Mouse (Mus musculus): Measurements from ENCODE around the gene Mettl18. TPM values are rescaled to one million over a fixed set of nuclear protein-coding genes. Genes with fewer than 3 reads are reported as not detected.

Mettl18 gene
- polyA plus RNA-seq (2014; fragmentation: Nextera tagmentation; extraction: Ambion mirVana) = 9.0 and 10.2 TPM in 2 replicates

DNA sequence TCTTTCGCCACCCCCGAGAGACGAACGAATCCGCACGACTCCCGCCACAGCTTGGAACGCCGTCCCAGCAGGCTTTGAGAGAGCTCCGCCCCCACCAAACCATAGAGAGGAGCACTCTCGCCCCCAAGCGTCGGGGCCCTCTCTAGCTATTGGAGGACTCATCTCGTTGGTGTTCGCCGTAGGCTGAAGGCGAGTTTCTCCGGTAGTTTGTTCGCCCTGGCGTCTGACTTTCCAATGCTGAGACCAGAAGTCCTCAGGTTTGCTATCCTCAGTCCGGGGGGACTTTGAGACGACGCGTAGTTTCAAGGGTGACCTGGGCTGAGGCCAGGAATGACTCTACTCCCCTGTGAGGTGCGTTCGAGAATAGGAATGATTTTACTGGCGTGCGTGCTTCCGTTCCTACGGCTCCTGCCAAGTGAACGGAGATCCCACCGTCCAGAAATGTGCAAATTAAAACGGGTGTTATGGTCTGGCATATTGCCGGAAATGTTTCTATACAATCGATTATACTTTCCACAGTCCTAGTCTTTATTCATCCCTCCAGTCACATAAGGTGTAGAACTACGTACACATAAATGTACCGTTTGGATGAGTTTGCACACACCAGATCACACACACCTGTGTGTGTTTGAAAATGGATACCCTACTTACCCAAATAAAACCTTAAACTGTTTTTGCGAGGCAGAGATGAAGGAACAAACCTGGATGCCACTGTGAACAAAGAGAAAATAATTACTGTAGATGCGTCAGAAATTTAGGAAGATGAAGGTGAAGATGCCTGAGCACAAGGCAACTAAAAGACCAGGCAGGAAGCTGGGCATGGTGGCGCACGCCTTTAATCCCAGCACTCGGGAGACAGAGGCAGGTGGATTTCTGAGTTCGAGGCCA, at the start of gene Mettl18, which contains the start of gene BC055324:
TSS of gene Mettl18 (plus strand) at position 169 of the 888 bp plus-strand sequence.
TSS of gene BC055324 (minus strand) at position 76 of the 888 bp plus-strand sequence.
- no peaks in the 10 kb centered on the region; the same call in 1 of the 2 replicates for H3K36me3 ChIP-seq (ENCODE audit: insufficient read depth)
- 3% methylated on average over 43 of the region's 43 CpGs for WGBS
- H3K4me2 ChIP-seq = peak within 1 kb of the TSS; percentile 79
- peak within 1 kb of the TSS; percentile 68 for H3K4me3 ChIP-seq (ENCODE audit: low read depth, low read length)
- H3K4me1 ChIP-seq (ENCODE audit: insufficient read depth) = no peaks in the 10 kb centered on the region
- ATAC-seq (ENCODE audit: insufficient read depth) (peak; percentile 98), DNase-seq (peak; percentile 97)
- no peaks in the 10 kb centered on the region for H3K27me3 ChIP-seq (ENCODE audit: insufficient read depth, low read length)
- peak within 1 kb of the TSS; percentile 85; the same call in 1 of the 2 replicates for H3K27ac ChIP-seq (ENCODE audit: low read depth)
- no peaks in the 10 kb centered on the region for H3K9me3 ChIP-seq (ENCODE audit: low read depth, low read length)
- H3K9ac ChIP-seq = peak within 1 kb of the TSS; percentile 84
- peak; percentile 33 for TF ChIP-seq CTCF (IDR thresholded peaks at IDR 0.05; ENCODE audit: low read depth)

DNA sequence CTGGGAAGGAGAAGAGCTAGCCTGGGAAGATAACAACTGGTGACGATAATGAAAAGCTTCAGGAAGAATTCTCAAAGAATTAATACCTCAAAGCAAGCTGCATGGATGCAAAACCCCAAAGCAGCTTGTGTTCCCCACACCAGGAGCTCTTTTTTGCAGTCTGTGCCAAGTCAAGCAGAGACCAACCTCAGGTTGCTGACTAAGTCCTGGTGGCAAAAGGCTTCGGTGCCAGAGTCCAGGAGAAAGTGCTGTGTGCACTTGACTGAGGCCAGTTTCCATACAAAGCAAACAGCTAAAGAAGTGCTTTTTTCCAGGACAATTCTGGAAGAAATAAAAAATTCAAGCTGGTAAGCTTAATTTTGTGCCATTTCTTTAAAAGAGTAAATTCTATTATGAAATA, 41.3 kb upstream of the Mettl18 start:
- ATAC-seq (ENCODE audit: insufficient read depth) (no peak), DNase-seq (no peak)
- no peaks in the 10 kb centered on the region for H3K9me3 ChIP-seq (ENCODE audit: low read depth, low read length)
- H3K4me3 ChIP-seq (ENCODE audit: low read depth, low read length) = no peak overlapping the region
- WGBS = 86% methylated on average over 2 of the region's 2 CpGs
- TF ChIP-seq CTCF (IDR thresholded peaks at IDR 0.05; ENCODE audit: low read depth) = no peak
- H3K4me2 ChIP-seq = no peak overlapping the region
- peaks cover 88% of the 10 kb centered on the region for H3K36me3 ChIP-seq (ENCODE audit: insufficient read depth)
- no peak overlapping the region for H3K27ac ChIP-seq (ENCODE audit: low read depth)
- H3K9ac ChIP-seq = no peak overlapping the region
- no peaks in the 10 kb centered on the region for H3K27me3 ChIP-seq (ENCODE audit: insufficient read depth, low read length)
- H3K4me1 ChIP-seq (ENCODE audit: insufficient read depth) = no peaks in the 10 kb centered on the region

DNA sequence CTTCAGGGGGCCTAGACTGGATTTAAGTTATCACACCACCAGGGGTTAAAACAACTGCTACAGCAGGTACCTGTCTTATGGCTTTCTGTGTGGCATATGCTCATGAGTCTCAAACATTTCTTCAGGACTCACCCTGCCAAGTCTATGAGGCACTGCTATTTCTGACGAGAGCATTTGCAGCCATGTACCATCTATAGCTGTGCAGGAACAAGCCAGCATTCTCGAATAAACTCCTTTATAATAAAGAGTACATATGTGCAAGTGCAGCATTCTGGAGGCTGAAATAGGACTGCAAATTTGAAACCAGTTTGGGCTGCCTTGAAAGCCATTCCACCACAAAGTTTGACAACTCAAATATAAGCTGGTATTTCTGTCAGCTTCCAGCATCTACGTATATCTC, 36.7 kb upstream of the Mettl18 start:
- ATAC-seq (ENCODE audit: insufficient read depth) (no peak), DNase-seq (no peak)
- Histone ChIP-seq H3K9ac (no peak overlapping the region), H3K27me3 (ENCODE audit: insufficient read depth, low read length) (no peaks in the 10 kb centered on the region), H3K4me1 (ENCODE audit: insufficient read depth) (no peaks in the 10 kb centered on the region), H3K9me3 (ENCODE audit: low read depth, low read length) (no peaks in the 10 kb centered on the region), H3K4me3 (ENCODE audit: low read depth, low read length) (no peak overlapping the region), H3K4me2 (no peak overlapping the region), H3K36me3 (ENCODE audit: insufficient read depth) (peaks cover 73% of the 10 kb centered on the region), H3K27ac (ENCODE audit: low read depth) (no peak overlapping the region)
- no peak for TF ChIP-seq CTCF (IDR thresholded peaks at IDR 0.05; ENCODE audit: low read depth)
- WGBS = 78% methylated on average over 3 of the region's 3 CpGs

DNA sequence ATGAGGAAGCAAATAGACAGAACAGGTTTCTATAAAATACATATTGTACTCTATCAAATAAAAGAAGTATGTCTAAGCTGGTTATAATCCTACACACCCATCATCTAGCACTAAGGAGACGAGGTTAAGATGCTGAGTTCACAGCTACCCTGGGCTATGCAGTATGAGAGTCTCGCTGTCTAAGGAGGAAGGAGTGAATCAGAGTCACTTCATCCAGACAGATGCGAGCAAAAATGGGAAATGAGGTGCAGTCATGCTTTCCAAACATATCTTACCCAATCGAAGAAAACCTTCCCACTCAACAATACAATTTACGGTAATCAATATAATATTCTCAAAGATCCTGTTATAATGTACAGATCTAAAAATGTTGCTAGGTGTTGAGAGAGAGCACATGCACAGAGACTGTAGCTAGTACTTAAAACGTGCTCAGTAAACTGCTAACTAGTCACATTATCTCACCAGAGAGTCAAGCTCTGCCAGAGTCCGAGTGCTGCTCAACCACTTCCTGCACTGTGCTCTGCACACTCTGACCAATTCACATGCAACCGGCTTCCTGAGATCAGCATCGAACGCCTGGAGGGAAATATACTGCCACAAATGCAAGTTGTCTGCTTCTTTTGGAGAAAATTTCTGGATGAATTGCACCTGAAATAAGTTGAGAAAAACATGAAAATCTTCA, 30.5 kb upstream of the Mettl18 start:
- Histone ChIP-seq H3K9me3 (ENCODE audit: low read depth, low read length) (no peaks in the 10 kb centered on the region), H3K27ac (ENCODE audit: low read depth) (no peak overlapping the region), H3K27me3 (ENCODE audit: insufficient read depth, low read length) (no peaks in the 10 kb centered on the region), H3K36me3 (ENCODE audit: insufficient read depth) (peaks cover 43% of the 10 kb centered on the region), H3K4me2 (no peak overlapping the region), H3K4me3 (ENCODE audit: low read depth, low read length) (no peak overlapping the region), H3K9ac (no peak overlapping the region), H3K4me1 (ENCODE audit: insufficient read depth) (no peaks in the 10 kb centered on the region)
- no peak for DNase-seq
- no peak for ATAC-seq (ENCODE audit: insufficient read depth)
- 88% methylated on average over 10 of the region's 10 CpGs for WGBS
- TF ChIP-seq CTCF (IDR thresholded peaks at IDR 0.05; ENCODE audit: low read depth) = no peak

DNA sequence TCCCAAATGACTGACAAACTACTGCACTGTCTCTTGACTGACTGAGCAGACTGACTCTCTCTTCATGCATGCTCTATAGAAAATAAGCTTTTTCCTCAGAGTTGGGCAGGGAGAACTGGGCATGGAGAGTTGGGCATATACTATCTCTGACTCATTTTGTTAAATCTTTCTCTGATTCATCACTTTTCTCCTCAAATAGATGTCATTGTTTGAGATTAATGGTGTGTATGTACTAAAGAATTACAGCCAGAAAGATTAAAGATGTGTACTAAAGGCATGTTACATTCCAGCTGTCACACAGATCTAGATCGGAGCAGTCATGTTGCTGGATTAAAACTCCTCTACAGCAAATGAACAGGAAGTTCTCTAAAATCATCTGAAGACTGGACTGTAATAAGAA, 20.2 kb upstream of the Mettl18 start:
- 69% methylated on average over 1 of the region's 1 CpGs for WGBS
- H3K4me3 ChIP-seq (ENCODE audit: low read depth, low read length) = no peak overlapping the region
- no peaks in the 10 kb centered on the region for H3K9me3 ChIP-seq (ENCODE audit: low read depth, low read length)
- H3K27ac ChIP-seq (ENCODE audit: low read depth) = no peak overlapping the region
- ATAC-seq (ENCODE audit: insufficient read depth) = no peak
- H3K36me3 ChIP-seq (ENCODE audit: insufficient read depth) = peaks cover 39% of the 10 kb centered on the region
- no peak for TF ChIP-seq CTCF (IDR thresholded peaks at IDR 0.05; ENCODE audit: low read depth)
- H3K4me2 ChIP-seq = no peak overlapping the region
- H3K4me1 ChIP-seq (ENCODE audit: insufficient read depth) = no peaks in the 10 kb centered on the region
- no peak overlapping the region for H3K9ac ChIP-seq
- no peak for DNase-seq
- no peaks in the 10 kb centered on the region for H3K27me3 ChIP-seq (ENCODE audit: insufficient read depth, low read length)

DNA sequence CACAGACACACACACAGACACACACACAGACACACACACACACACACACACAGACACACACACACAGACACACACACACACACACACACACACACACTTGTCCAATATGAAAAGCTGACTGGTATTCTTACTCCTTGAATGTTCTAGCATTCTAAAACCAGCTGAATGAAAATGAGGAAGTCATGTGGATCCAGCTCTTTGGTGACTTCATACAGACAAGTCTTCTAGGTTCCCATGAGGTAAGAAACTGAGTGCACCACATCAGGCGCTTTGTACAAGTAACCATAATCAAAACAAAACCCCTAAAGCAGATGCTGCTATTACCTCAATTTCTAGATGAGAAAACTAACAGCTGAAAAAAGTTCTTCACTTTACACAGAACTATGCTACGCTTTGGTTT, 19.6 kb upstream of the Mettl18 start:
- no peak for TF ChIP-seq CTCF (IDR thresholded peaks at IDR 0.05; ENCODE audit: low read depth)
- no peak overlapping the region for H3K4me2 ChIP-seq
- no peak overlapping the region for H3K27ac ChIP-seq (ENCODE audit: low read depth)
- no peak overlapping the region for H3K4me3 ChIP-seq (ENCODE audit: low read depth, low read length)
- no peak overlapping the region for H3K9ac ChIP-seq
- H3K4me1 ChIP-seq (ENCODE audit: insufficient read depth) = no peaks in the 10 kb centered on the region
- DNase-seq = no peak
- ATAC-seq (ENCODE audit: insufficient read depth) = no peak
- no peaks in the 10 kb centered on the region for H3K27me3 ChIP-seq (ENCODE audit: insufficient read depth, low read length)
- peaks cover 41% of the 10 kb centered on the region for H3K36me3 ChIP-seq (ENCODE audit: insufficient read depth)
- 92% methylated on average over 2 of the region's 2 CpGs for WGBS
- no peaks in the 10 kb centered on the region for H3K9me3 ChIP-seq (ENCODE audit: low read depth, low read length)

DNA sequence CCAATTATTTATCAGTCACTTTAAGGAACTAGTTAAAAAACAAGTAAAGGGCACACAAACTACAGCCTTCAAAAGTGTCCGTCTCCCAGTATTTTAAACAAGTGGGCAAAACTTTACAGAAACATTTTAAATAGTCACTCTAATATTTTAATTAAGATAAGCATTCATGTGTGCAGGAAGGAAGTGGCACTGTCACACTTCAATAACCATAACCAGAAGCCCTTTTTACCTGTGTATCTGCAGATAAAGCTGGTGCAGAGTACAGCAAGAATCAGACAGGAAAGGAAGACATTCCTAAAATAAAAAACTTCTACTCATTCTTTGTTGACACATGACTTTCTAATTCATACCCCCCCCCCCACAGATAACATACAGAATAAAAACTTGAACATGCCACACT, 18.2 kb upstream of the Mettl18 start:
- Histone ChIP-seq H3K4me3 (ENCODE audit: low read depth, low read length) (no peak overlapping the region), H3K4me2 (no peak overlapping the region), H3K9me3 (ENCODE audit: low read depth, low read length) (no peaks in the 10 kb centered on the region), H3K4me1 (ENCODE audit: insufficient read depth) (no peaks in the 10 kb centered on the region), H3K27me3 (ENCODE audit: insufficient read depth, low read length) (no peaks in the 10 kb centered on the region), H3K9ac (no peak overlapping the region), H3K36me3 (ENCODE audit: insufficient read depth) (peaks cover 43% of the 10 kb centered on the region), H3K27ac (ENCODE audit: low read depth) (no peak overlapping the region)
- no peak for DNase-seq
- no peak for ATAC-seq (ENCODE audit: insufficient read depth)
- no peak for TF ChIP-seq CTCF (IDR thresholded peaks at IDR 0.05; ENCODE audit: low read depth)
- 85% methylated on average over 1 of the region's 1 CpGs for WGBS
